Mouse (Mus musculus) common myeloid progenitor, adult 5-6 weeks (primary cell): ENCODE measurements around the gene Tmprss9. TPM values are rescaled to one million over a fixed set of nuclear protein-coding genes. Genes with fewer than 3 reads are reported as not detected.

Source experiments
- total RNA-seq: library from RNA; stranded (forward); fragments of 200-1000, 187-1606 nt; gene quantifications from 2 replicates; pipeline ENCODE4 v1.2.3, GENCODE M21; 2017

Tmprss9 gene
- total RNA-seq, 1 experiment from 2014 or later, result not detected

Other genes starting within 250 kb of the Tmprss9 start
- gene Csnk1g2, start 249.0 kb upstream of the Tmprss9 start, total RNA-seq, result 132 and 167 TPM in 2 replicates
- 19.2 and 27.1 TPM in 2 replicates for gene Btbd2, start 214.8 kb upstream of the Tmprss9 start, total RNA-seq
- gene Mknk2, start 193.7 kb upstream of the Tmprss9 start, total RNA-seq, result 37.5 and 55.6 TPM in 2 replicates
- 42.9 and 49.3 TPM in 2 replicates for gene Mob3a, start 169.9 kb upstream of the Tmprss9 start, total RNA-seq
- 6.4 and 10.4 TPM in 2 replicates for gene Izumo4, start 169.7 kb upstream of the Tmprss9 start, total RNA-seq
- 33.6 and 39.4 TPM in 2 replicates for gene Ap3d1, start 129.6 kb upstream of the Tmprss9 start, total RNA-seq
- 7.6 and 19.5 TPM in 2 replicates for gene Dot1l, start 116.6 kb upstream of the Tmprss9 start, total RNA-seq
- gene Sf3a2, start 73.7 kb upstream of the Tmprss9 start, total RNA-seq, result 26.6 and 46.7 TPM in 2 replicates
- gene Plekhj1, start 73.2 kb upstream of the Tmprss9 start, total RNA-seq, result 36.7 and 43.0 TPM in 2 replicates
- gene Amh, start 66.6 kb upstream of the Tmprss9 start, total RNA-seq, result 0.58 TPM in 1 of 2 replicates, not detected in the other
- gene Jsrp1, start 58.4 kb upstream of the Tmprss9 start, total RNA-seq, result not detected in 2 replicates
- gene Oaz1, start 45.2 kb upstream of the Tmprss9 start, total RNA-seq, result 288 TPM in 2 replicates
- gene Lingo3, start 27.8 kb upstream of the Tmprss9 start, total RNA-seq, result 0.05 TPM in 1 of 2 replicates, not detected in the other
- gene Lsm7, start 16.6 kb upstream of the Tmprss9 start, total RNA-seq, result 398 and 403 TPM in 2 replicates
- gene Sppl2b, start 16.6 kb upstream of the Tmprss9 start, total RNA-seq, result 29.8 and 37.1 TPM in 2 replicates
- 40.2 and 52.3 TPM in 2 replicates for gene Timm13, start 29.1 kb downstream of the Tmprss9 start, total RNA-seq
- 44.0 and 46.6 TPM in 2 replicates for gene Lmnb2, start 46.4 kb downstream of the Tmprss9 start, total RNA-seq
- 6.9 and 7.5 TPM in 2 replicates for gene Gadd45b, start 58.2 kb downstream of the Tmprss9 start, total RNA-seq
- gene Gng7, start 143.1 kb downstream of the Tmprss9 start, total RNA-seq, result 0.18 and 2.2 TPM in 2 replicates
- gene Diras1, start 153.8 kb downstream of the Tmprss9 start, total RNA-seq, result not detected in 2 replicates
- 4.1 and 5.5 TPM in 2 replicates for gene Slc39a3, start 165.6 kb downstream of the Tmprss9 start, total RNA-seq
- gene Sgta, start 188.3 kb downstream of the Tmprss9 start, total RNA-seq, result 41.4 and 43.1 TPM in 2 replicates
- gene Thop1, start 198.2 kb downstream of the Tmprss9 start, total RNA-seq, result 18.6 and 25.9 TPM in 2 replicates
- gene Creb3l3, start 227.0 kb downstream of the Tmprss9 start, total RNA-seq, result 0.18 and 0.58 TPM in 2 replicates
- 56.2 and 61.8 TPM in 2 replicates for gene Map2k2, start 234.1 kb downstream of the Tmprss9 start, total RNA-seq